Mouse (Mus musculus): Measurements from ENCODE around the gene Pdcd7.

- TF ChIP-seq HCFC1 (IDR thresholded peaks at IDR 0.05; ENCODE audit: borderline replicate concordance, insufficient read depth, low read length) (no peak), CHD2 (IDR thresholded peaks at IDR 0.05; ENCODE audit: low read depth, low read length) (no peak), ZNF384 (IDR thresholded peaks at IDR 0.05; ENCODE audit: low read depth, low read length) (no peak)
Observed at GRCm38 (mm10) chr9:65365721-65366120, 19.8 kb downstream of the Pdcd7 start.
